ENCODE assay signal across 7 mouse cellular contexts in the genomic region with DNA sequence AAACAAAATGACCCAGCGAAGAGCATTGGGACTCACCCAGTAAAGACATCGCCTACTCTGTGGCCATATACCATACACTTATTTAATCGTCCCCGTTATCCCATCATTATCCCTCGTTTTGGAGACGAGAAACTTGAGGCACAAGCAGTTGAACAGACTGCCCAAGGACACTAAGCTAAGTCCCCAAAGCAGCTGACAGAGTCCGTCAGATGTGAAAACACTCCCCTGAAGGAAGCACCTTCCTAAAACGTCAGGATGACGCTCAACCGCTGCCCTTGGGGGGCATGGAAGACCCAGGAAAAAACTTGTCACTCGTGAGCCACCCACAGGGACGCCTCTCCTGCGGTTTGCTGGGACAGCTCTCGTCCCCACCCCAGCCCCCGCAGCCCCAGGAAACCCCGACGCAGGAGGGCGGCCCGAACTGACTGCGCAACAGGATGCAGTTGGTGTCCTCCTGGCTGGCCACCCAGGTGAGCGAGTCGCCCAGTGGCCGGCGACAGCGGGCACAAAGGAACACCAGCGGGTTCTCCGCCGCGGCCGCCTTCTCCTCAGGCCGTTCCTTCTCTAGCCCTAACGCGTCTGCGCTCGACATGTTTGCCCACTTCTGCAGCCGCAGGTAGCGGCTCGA. TPM values are rescaled to one million over a fixed set of nuclear protein-coding genes. Genes with fewer than 3 reads are reported as not detected.
A peak's percentile ranks its signal among the peaks of the same experiment; 100 is the strongest.
DNase-seq lines count a peak whose midpoint lies in the region; ATAC-seq and TF ChIP-seq lines count a peak whose summit lies in the region.

No protein-coding gene starts in this region.

- H3K4me3 ChIP-seq in ES-Bruce4 (ENCODE audit: low read depth, low read length) = peak overlapping the region; percentile 95
- H3K4me3 ChIP-seq in forebrain, embryonic 16.5 days (replicated peaks; ENCODE audit: low read length) = peak overlapping the region; percentile 63
- peak overlapping the region; percentile 96 for H3K4me3 ChIP-seq in liver, embryonic 16.5 days (ENCODE audit: low read depth, low read length)

- no peak for TF ChIP-seq POLR2A in ES-Bruce4 (IDR thresholded peaks at IDR 0.05; ENCODE audit: insufficient read depth, low read length)

- TF ChIP-seq CTCF in ES-Bruce4 (IDR thresholded peaks at IDR 0.05; ENCODE audit: low read depth, low read length) = no peak

- no peaks in the 10 kb centered on the region for H3K4me1 ChIP-seq in ES-Bruce4 (ENCODE audit: control insufficient read depth, insufficient read depth, low read length)
- H3K4me1 ChIP-seq in forebrain, embryonic 16.5 days (replicated peaks; ENCODE audit: control insufficient read depth, insufficient read depth, low read length) = peaks cover 8% of the 10 kb centered on the region
- peaks cover 18% of the 10 kb centered on the region for H3K4me1 ChIP-seq in liver, embryonic 16.5 days (ENCODE audit: control insufficient read depth, low read depth, low read length)

- ATAC-seq in forebrain, embryonic 16.5 days = peak; percentile 47; the same call in 1 of the 2 replicates
- peak; percentile 50 for ATAC-seq in liver, embryonic 16.5 days (ENCODE audit: low read depth)

- no peaks in the 10 kb centered on the region; the same call in 1 of the 2 replicates for H3K36me3 ChIP-seq in ES-Bruce4 (ENCODE audit: control insufficient read depth, insufficient read depth, low read length, poor library complexity, severe bottlenecking)
- no peaks in the 10 kb centered on the region for H3K36me3 ChIP-seq in forebrain, embryonic 16.5 days (ENCODE audit: control insufficient read depth, insufficient read depth)
- H3K36me3 ChIP-seq in liver, embryonic 16.5 days (ENCODE audit: control insufficient read depth, insufficient read depth) = peaks cover 4% of the 10 kb centered on the region

- TF ChIP-seq EP300 in ES-Bruce4 (IDR thresholded peaks at IDR 0.05; ENCODE audit: insufficient read depth, low read depth, low read length) = no peak

- H3K27me3 ChIP-seq in ES-Bruce4 (ENCODE audit: control insufficient read depth, insufficient read depth, low read length, poor library complexity, severe bottlenecking) = no peaks in the 10 kb centered on the region
- no peaks in the 10 kb centered on the region for H3K27me3 ChIP-seq in forebrain, embryonic 16.5 days (replicated peaks; ENCODE audit: control insufficient read depth, insufficient read depth, low read length)
- no peaks in the 10 kb centered on the region for H3K27me3 ChIP-seq in liver, embryonic 16.5 days (ENCODE audit: control insufficient read depth, insufficient read depth, low read depth, low read length)

- WGBS in forebrain, embryonic 16.5 days = 6% methylated on average over 38 of the region's 38 CpGs
- WGBS in liver, embryonic 16.5 days (ENCODE audit: insufficient replicate concordance) = 2% methylated on average over 38 of the region's 38 CpGs

- H3K27ac ChIP-seq in ES-Bruce4 (ENCODE audit: insufficient read depth, low read length) = no peak overlapping the region
- no peak overlapping the region for H3K27ac ChIP-seq in forebrain, embryonic 16.5 days (ENCODE audit: low read length)
- H3K27ac ChIP-seq in liver, embryonic 16.5 days (ENCODE audit: low read length) = peak overlapping the region; percentile 73

- H3K4me2 ChIP-seq in forebrain, embryonic 16.5 days (ENCODE audit: low read length) = peak overlapping the region; percentile 93
- peak overlapping the region; percentile 82 for H3K4me2 ChIP-seq in liver, embryonic 16.5 days (ENCODE audit: low read depth, low read length)

- peak; percentile 77 for DNase-seq in CD4-positive helper T cell, adult 2 months (ENCODE audit: low read depth, low spot score)
- no peak for DNase-seq in ovary, adult 18-20 months (ENCODE audit: low spot score)
- DNase-seq in layer of hippocampus, postnatal 14 days (ENCODE audit: low spot score in 2 of 2) = no peak
- DNase-seq in gastrocnemius, postnatal 4 days (ENCODE audit: low spot score in 2 of 2) = no peak

- peak overlapping the region; percentile 58 for H3K9ac ChIP-seq in ES-Bruce4 (ENCODE audit: low read depth, poor library complexity, severe bottlenecking)
- peak overlapping the region; percentile 53 for H3K9ac ChIP-seq in forebrain, embryonic 16.5 days (replicated peaks; ENCODE audit: low read depth, low read length)
- H3K9ac ChIP-seq in liver, embryonic 16.5 days (ENCODE audit: low read depth, low read length) = peak overlapping the region; percentile 92

- H3K9me3 ChIP-seq in ES-Bruce4 (replicated peaks; ENCODE audit: control insufficient read depth, insufficient read depth, low read length, poor library complexity, severe bottlenecking) = 0 out of 2 replicates have a peak, but pooled peaks cover 3% of the 10 kb centered on the region
- H3K9me3 ChIP-seq in forebrain, embryonic 16.5 days (ENCODE audit: control insufficient read depth, low read length) = peaks cover 4% of the 10 kb centered on the region
- H3K9me3 ChIP-seq in liver, embryonic 16.5 days (replicated peaks; ENCODE audit: control insufficient read depth, low read length) = peaks cover 4% of the 10 kb centered on the region; the same call in 1 of the 2 replicates

RNA-seq across cellular contexts. Expression of gene Mis18a, which starts 0.5 kb away (rescaled TPM):
- polyA plus RNA-seq in ES-Bruce4 (2011; ENCODE audit: insufficient read depth, insufficient read length, low read depth, missing spikeins) = 32.3 and 33.2 TPM in 2 replicates
- polyA plus RNA-seq in forebrain, embryonic 16.5 days (2015; fragmentation: Nextera tagmentation; extraction: Ambion mirVana) = 47.2 and 50.7 TPM in 2 replicates
- polyA plus RNA-seq in liver, embryonic 16.5 days (2015; fragmentation: Nextera tagmentation; extraction: Ambion mirVana) = 29.6 and 39.1 TPM in 2 replicates
- 1 to 10 TPM; 7.9 to 9.2 TPM for total RNA-seq in layer of hippocampus, postnatal 14 days (2021)
- 1 to 10 TPM; 7.4 to 8.3 TPM for total RNA-seq in gastrocnemius, postnatal 4 days (2021)

RNA-seq across cellular contexts. Expression of gene Mrap, which starts 11.3 kb away (rescaled TPM):
- 0.67 TPM in 1 of 2 replicates, not detected in the other for polyA plus RNA-seq in ES-Bruce4 (2011; ENCODE audit: insufficient read depth, insufficient read length, low read depth, missing spikeins)
- not detected in 2 replicates for polyA plus RNA-seq in forebrain, embryonic 16.5 days (2015; fragmentation: Nextera tagmentation; extraction: Ambion mirVana)
- polyA plus RNA-seq in liver, embryonic 16.5 days (2015; fragmentation: Nextera tagmentation; extraction: Ambion mirVana) = 24.2 and 25.0 TPM in 2 replicates
- 1 to 10 TPM in 1 of 2 experiments, under 1 TPM in 1; 0.67 to 1.1 TPM for total RNA-seq in layer of hippocampus, postnatal 14 days (2021)
- total RNA-seq in gastrocnemius, postnatal 4 days (2021) = 1 to 10 TPM; 3.0 to 6.6 TPM

Comparison
In these comparisons a context has a peak if more than half of its experiments do, and no peak if none do; other contexts are left out.
1. RNA of gene Mrap, which starts 11.3 kb away (polyA plus RNA-seq): 24.2 to 25.0 TPM in liver, embryonic 16.5 days; 0.67 TPM in ES-Bruce4 and not detected in forebrain, embryonic 16.5 days; every median in the first group is over 10 times any median in the second.
2. Peak in every context shown above with its lines, with median percentiles within 50 percentile points of each other: H3K4me3 ChIP-seq and H3K9ac ChIP-seq.